Mouse (Mus musculus): ENCODE measurements around the gene Sept9. TPM values are rescaled to one million over a fixed set of nuclear protein-coding genes. Genes with fewer than 3 reads are reported as not detected.

Gene Sept9
- polyA plus RNA-seq, 1 experiment from 2014 or later, result 123 TPM

DNA sequence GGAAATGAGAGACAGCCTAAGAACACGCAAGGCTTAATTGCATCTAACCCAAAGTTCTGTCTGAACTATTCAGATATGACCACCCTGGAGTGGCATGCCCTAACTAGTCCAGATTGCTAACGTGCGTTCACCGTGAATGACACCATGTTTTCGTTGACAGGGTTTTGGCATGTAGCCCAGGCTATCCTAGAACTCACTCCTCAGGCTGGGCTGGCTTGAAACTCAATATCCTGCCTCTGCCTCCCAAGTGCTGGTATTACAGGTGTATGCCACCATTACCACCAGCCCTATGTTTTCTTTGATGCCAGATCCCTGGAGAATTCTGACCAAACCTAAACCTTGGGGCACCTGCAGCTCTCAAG, 39.5 kb upstream of the Sept9 start:
- 85% methylated on average over 5 of the region's 5 CpGs for WGBS
- H3K4me2 ChIP-seq (replicated peaks; ENCODE audit: low read depth, low read length), result no peak overlapping the region
- H3K4me3 ChIP-seq (ENCODE audit: low read length), result no peak overlapping the region
- H3K9ac ChIP-seq (replicated peaks; ENCODE audit: low read length), result no peak overlapping the region
- peaks cover 31% of the 10 kb centered on the region for H3K36me3 ChIP-seq (ENCODE audit: insufficient read depth, low read length)
- H3K27ac ChIP-seq (ENCODE audit: low read length), result no peak overlapping the region
- peaks cover 18% of the 10 kb centered on the region for H3K4me1 ChIP-seq (ENCODE audit: insufficient read depth, low read length)
- H3K9me3 ChIP-seq (ENCODE audit: low read length), result no peaks in the 10 kb centered on the region
- ATAC-seq (ENCODE audit: low FRiP score, low TSS enrichment), result no peak
- H3K27me3 ChIP-seq (ENCODE audit: insufficient read depth, low read length), result no peaks in the 10 kb centered on the region

- peaks cover 10% of the 10 kb centered on the region for H3K4me1 ChIP-seq (ENCODE audit: insufficient read depth, low read length)
- H3K4me3 ChIP-seq (ENCODE audit: low read length), result no peak overlapping the region
- H3K4me2 ChIP-seq (replicated peaks; ENCODE audit: low read depth, low read length), result no peak overlapping the region
- WGBS, result 73% methylated on average over 12 of the region's 12 CpGs
- peaks cover 22% of the 10 kb centered on the region; the same call in 1 of the 2 replicates for H3K36me3 ChIP-seq (ENCODE audit: insufficient read depth, low read length)
- no peak overlapping the region for H3K9ac ChIP-seq (replicated peaks; ENCODE audit: low read length)
- H3K27ac ChIP-seq (ENCODE audit: low read length), result no peak overlapping the region
- no peaks in the 10 kb centered on the region for H3K27me3 ChIP-seq (ENCODE audit: insufficient read depth, low read length)
- ATAC-seq (ENCODE audit: low FRiP score, low TSS enrichment), result no peak
- no peaks in the 10 kb centered on the region for H3K9me3 ChIP-seq (ENCODE audit: low read length)
Measured at GRCm38 (mm10) chr11:117160791-117161190, 38.7 kb upstream of the Sept9 start.

- no peak overlapping the region for H3K4me3 ChIP-seq (ENCODE audit: low read length)
- H3K4me2 ChIP-seq (replicated peaks; ENCODE audit: low read depth, low read length), result no peak overlapping the region
- no peaks in the 10 kb centered on the region for H3K9me3 ChIP-seq (ENCODE audit: low read length)
- no peak overlapping the region for H3K9ac ChIP-seq (replicated peaks; ENCODE audit: low read length)
- WGBS, result 42% methylated on average over 8 of the region's 8 CpGs
- H3K27me3 ChIP-seq (ENCODE audit: insufficient read depth, low read length), result no peaks in the 10 kb centered on the region
- H3K27ac ChIP-seq (ENCODE audit: low read length), result no peak overlapping the region
- no peak for ATAC-seq (ENCODE audit: low FRiP score, low TSS enrichment)
- peaks cover 16% of the 10 kb centered on the region; the same call in 1 of the 2 replicates for H3K36me3 ChIP-seq (ENCODE audit: insufficient read depth, low read length)
- 0 out of 2 replicates have a peak, but pooled peaks cover 3% of the 10 kb centered on the region for H3K4me1 ChIP-seq (ENCODE audit: insufficient read depth, low read length)
Measured at GRCm38 (mm10) chr11:117161574-117161973, 37.9 kb upstream of the Sept9 start.

GRCm38 (mm10) chr11:117163098-117163497, 36.4 kb upstream of the Sept9 start:
- Histone ChIP-seq H3K4me2 (replicated peaks; ENCODE audit: low read depth, low read length) (no peak overlapping the region), H3K4me3 (ENCODE audit: low read length) (no peak overlapping the region), H3K27ac (ENCODE audit: low read length) (no peak overlapping the region), H3K9ac (replicated peaks; ENCODE audit: low read length) (no peak overlapping the region), H3K4me1 (ENCODE audit: insufficient read depth, low read length) (no peaks in the 10 kb centered on the region), H3K36me3 (ENCODE audit: insufficient read depth, low read length) (peaks cover 11% of the 10 kb centered on the region; the same call in 1 of the 2 replicates), H3K27me3 (ENCODE audit: insufficient read depth, low read length) (no peaks in the 10 kb centered on the region), H3K9me3 (ENCODE audit: low read length) (no peaks in the 10 kb centered on the region)
- ATAC-seq (ENCODE audit: low FRiP score, low TSS enrichment), result no peak
- 75% methylated on average over 9 of the region's 9 CpGs for WGBS

GRCm38 (mm10) chr11:117163771-117164170, 35.7 kb upstream of the Sept9 start:
- no peaks in the 10 kb centered on the region for H3K9me3 ChIP-seq (ENCODE audit: low read length)
- H3K27ac ChIP-seq (ENCODE audit: low read length), result no peak overlapping the region
- H3K9ac ChIP-seq (replicated peaks; ENCODE audit: low read length), result no peak overlapping the region
- H3K27me3 ChIP-seq (ENCODE audit: insufficient read depth, low read length), result no peaks in the 10 kb centered on the region
- no peak overlapping the region for H3K4me3 ChIP-seq (ENCODE audit: low read length)
- peaks cover 10% of the 10 kb centered on the region; the same call in 1 of the 2 replicates for H3K36me3 ChIP-seq (ENCODE audit: insufficient read depth, low read length)
- ATAC-seq (ENCODE audit: low FRiP score, low TSS enrichment), result no peak
- no peaks in the 10 kb centered on the region for H3K4me1 ChIP-seq (ENCODE audit: insufficient read depth, low read length)
- 65% methylated on average over 6 of the region's 6 CpGs for WGBS
- no peak overlapping the region for H3K4me2 ChIP-seq (replicated peaks; ENCODE audit: low read depth, low read length)

DNA sequence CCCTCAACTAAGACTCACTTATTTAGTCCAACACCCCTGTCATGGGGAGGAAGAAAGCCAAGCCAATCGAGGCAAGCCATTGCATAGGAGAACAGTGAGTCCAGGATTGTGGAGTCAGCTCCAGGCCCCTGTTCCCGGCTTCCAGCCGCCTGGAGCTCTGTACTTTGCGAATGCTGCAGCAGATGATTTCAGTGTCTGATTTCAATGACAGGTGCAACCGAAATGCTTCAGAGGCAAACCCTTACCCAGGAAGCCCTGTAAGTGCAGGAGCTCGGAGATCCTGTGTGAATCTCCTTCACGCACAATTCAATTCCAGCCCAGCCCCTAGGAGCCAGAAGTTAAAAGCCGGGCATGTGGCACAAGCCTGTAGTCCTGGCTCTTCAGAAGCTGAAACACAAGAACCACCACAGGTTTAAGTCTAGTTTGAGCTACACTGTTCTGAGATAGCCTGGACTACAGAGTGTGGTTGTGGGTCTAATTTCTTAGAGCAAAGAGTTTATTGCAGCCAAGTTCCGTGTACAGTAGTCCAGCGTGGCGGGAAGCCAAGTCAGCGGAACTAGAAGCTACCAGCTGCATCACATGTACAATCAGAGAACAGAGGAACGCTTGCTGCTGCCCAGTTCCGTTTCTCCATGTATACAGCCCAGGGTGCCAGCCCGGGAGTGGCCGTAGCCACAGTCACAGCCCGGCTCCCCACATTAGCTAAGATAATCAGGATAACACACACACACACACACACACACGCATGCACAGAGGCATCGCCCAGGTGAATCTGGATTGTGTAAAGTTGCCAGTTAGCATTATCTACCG, 31.0 kb upstream of the Sept9 start:
- Histone ChIP-seq H3K4me1 (ENCODE audit: insufficient read depth, low read length) (no peaks in the 10 kb centered on the region), H3K9ac (replicated peaks; ENCODE audit: low read length) (no peak overlapping the region), H3K9me3 (ENCODE audit: low read length) (no peaks in the 10 kb centered on the region), H3K4me3 (ENCODE audit: low read length) (no peak overlapping the region), H3K4me2 (replicated peaks; ENCODE audit: low read depth, low read length) (no peak overlapping the region), H3K36me3 (ENCODE audit: insufficient read depth, low read length) (no peaks in the 10 kb centered on the region), H3K27me3 (ENCODE audit: insufficient read depth, low read length) (no peaks in the 10 kb centered on the region), H3K27ac (ENCODE audit: low read length) (no peak overlapping the region)
- ATAC-seq (ENCODE audit: low FRiP score, low TSS enrichment), result no peak
- 80% methylated on average over 20 of the region's 20 CpGs for WGBS

GRCm38 (mm10) chr11:117169088-117169635, 30.3 kb upstream of the Sept9 start:
- 93% methylated on average over 11 of the region's 11 CpGs for WGBS
- Histone ChIP-seq H3K27ac (ENCODE audit: low read length) (no peak overlapping the region), H3K27me3 (ENCODE audit: insufficient read depth, low read length) (no peaks in the 10 kb centered on the region), H3K36me3 (ENCODE audit: insufficient read depth, low read length) (no peaks in the 10 kb centered on the region), H3K4me2 (replicated peaks; ENCODE audit: low read depth, low read length) (no peak overlapping the region), H3K4me3 (ENCODE audit: low read length) (no peak overlapping the region), H3K9me3 (ENCODE audit: low read length) (no peaks in the 10 kb centered on the region), H3K9ac (replicated peaks; ENCODE audit: low read length) (no peak overlapping the region), H3K4me1 (ENCODE audit: insufficient read depth, low read length) (peaks cover 6% of the 10 kb centered on the region; the same call in 1 of the 2 replicates)
- ATAC-seq (ENCODE audit: low FRiP score, low TSS enrichment), result no peak

GRCm38 (mm10) chr11:117169801-117170565, 29.5 kb upstream of the Sept9 start:
- H3K36me3 ChIP-seq (ENCODE audit: insufficient read depth, low read length), result no peaks in the 10 kb centered on the region
- ATAC-seq (ENCODE audit: low FRiP score, low TSS enrichment), result no peak
- no peak overlapping the region for H3K9ac ChIP-seq (replicated peaks; ENCODE audit: low read length)
- no peak overlapping the region for H3K4me3 ChIP-seq (ENCODE audit: low read length)
- no peak overlapping the region for H3K27ac ChIP-seq (ENCODE audit: low read length)
- WGBS, result 94% methylated on average over 19 of the region's 19 CpGs
- H3K4me1 ChIP-seq (ENCODE audit: insufficient read depth, low read length), result peaks cover 14% of the 10 kb centered on the region; the same call in 1 of the 2 replicates
- no peaks in the 10 kb centered on the region for H3K27me3 ChIP-seq (ENCODE audit: insufficient read depth, low read length)
- H3K4me2 ChIP-seq (replicated peaks; ENCODE audit: low read depth, low read length), result no peak overlapping the region
- no peaks in the 10 kb centered on the region for H3K9me3 ChIP-seq (ENCODE audit: low read length)

GRCm38 (mm10) chr11:117174098-117174892, 25.2 kb upstream of the Sept9 start:
- peak overlapping the region; percentile 42 for H3K4me3 ChIP-seq (ENCODE audit: low read length)
- peak overlapping the region; percentile 83 for H3K27ac ChIP-seq (ENCODE audit: low read length)
- no peaks in the 10 kb centered on the region for H3K9me3 ChIP-seq (ENCODE audit: low read length)
- peak overlapping the region; percentile 55 for H3K4me2 ChIP-seq (replicated peaks; ENCODE audit: low read depth, low read length)
- H3K36me3 ChIP-seq (ENCODE audit: insufficient read depth, low read length), result no peaks in the 10 kb centered on the region
- no peak for ATAC-seq (ENCODE audit: low FRiP score, low TSS enrichment)
- peak overlapping the region; percentile 58 for H3K9ac ChIP-seq (replicated peaks; ENCODE audit: low read length)
- no peaks in the 10 kb centered on the region for H3K27me3 ChIP-seq (ENCODE audit: insufficient read depth, low read length)
- H3K4me1 ChIP-seq (ENCODE audit: insufficient read depth, low read length), result peaks cover 20% of the 10 kb centered on the region
- 22% methylated on average over 18 of the region's 18 CpGs for WGBS

Data from kidney, embryonic 16.5 days (tissue).